In genomic region chr5:132305354-132305934, GRCm38 (mm10) we compare ENCODE assay signal across 16 mouse cellular contexts.
A peak's percentile ranks its signal among the peaks of the same experiment; 100 is the strongest.
DNase-seq lines count a peak whose midpoint lies in the region; ATAC-seq and TF ChIP-seq lines count a peak whose summit lies in the region.
"Had no signal": no experiment of that assay in that cellular context is flagged by ENCODE, and none has a peak within 500 bp of the region (broad histone marks: within the 10 kb centered on the region; RNA-seq: fewer than 3 reads in every experiment).

No protein-coding gene starts in this region.

- peaks cover 26% of the 10 kb centered on the region for H3K4me1 ChIP-seq in hindbrain, embryonic 12.5 days
- H3K4me1 ChIP-seq in hindbrain, embryonic 16.5 days (ENCODE audit: control insufficient read depth, insufficient read depth, low read depth, low read length): peaks cover 4% of the 10 kb centered on the region

- H3K4me3 ChIP-seq in hindbrain, embryonic 12.5 days: no peak overlapping the region
- no peak overlapping the region for H3K4me3 ChIP-seq in hindbrain, embryonic 16.5 days (ENCODE audit: low read length)
- no peak overlapping the region for H3K4me3 ChIP-seq in layer of hippocampus, adult 2 months
- H3K4me3 ChIP-seq: embryonic facial prominence, embryonic 10.5 days; limb, embryonic 15.5 days; neural tube, embryonic 12.5 days had no signal

- ATAC-seq in hindbrain, embryonic 12.5 days (ENCODE audit: low FRiP score): no peak
- no peak for ATAC-seq in hindbrain, embryonic 16.5 days
- ATAC-seq: midbrain, embryonic 16.5 days had no signal

- no peaks in the 10 kb centered on the region for H3K9me3 ChIP-seq in hindbrain, embryonic 12.5 days (replicated peaks)
- H3K9me3 ChIP-seq in hindbrain, embryonic 16.5 days (ENCODE audit: control insufficient read depth, low read length): no peaks in the 10 kb centered on the region
- H3K9me3 ChIP-seq: embryonic facial prominence, embryonic 10.5 days; limb, embryonic 15.5 days; neural tube, embryonic 12.5 days had no signal

- no peak overlapping the region for H3K4me2 ChIP-seq in hindbrain, embryonic 12.5 days (replicated peaks)
- no peak overlapping the region for H3K4me2 ChIP-seq in hindbrain, embryonic 16.5 days (ENCODE audit: low read length)
- H3K4me2 ChIP-seq: limb, embryonic 15.5 days; neural tube, embryonic 12.5 days had no signal

- H3K36me3 ChIP-seq in hindbrain, embryonic 12.5 days: no peaks in the 10 kb centered on the region
- H3K36me3 ChIP-seq in hindbrain, embryonic 16.5 days (ENCODE audit: control insufficient read depth, insufficient read depth, low read length): no peaks in the 10 kb centered on the region
- H3K36me3 ChIP-seq: embryonic facial prominence, embryonic 10.5 days; limb, embryonic 15.5 days; neural tube, embryonic 12.5 days had no signal

- no peaks in the 10 kb centered on the region for H3K27me3 ChIP-seq in hindbrain, embryonic 12.5 days
- H3K27me3 ChIP-seq in hindbrain, embryonic 16.5 days (replicated peaks; ENCODE audit: control insufficient read depth, insufficient read depth, low read length): no peaks in the 10 kb centered on the region
- H3K27me3 ChIP-seq: limb, embryonic 15.5 days; neural tube, embryonic 12.5 days had no signal

- no peak overlapping the region for H3K9ac ChIP-seq in hindbrain, embryonic 12.5 days
- H3K9ac ChIP-seq in hindbrain, embryonic 16.5 days (ENCODE audit: low read depth, low read length): no peak overlapping the region
- H3K9ac ChIP-seq: limb, embryonic 15.5 days; neural tube, embryonic 12.5 days had no signal

- DNase-seq in layer of hippocampus, adult 2 months (ENCODE audit: low spot score in 2 of 2): peak; percentile 20 to 27
- DNase-seq in layer of hippocampus, postnatal 36 days: no peak
- peak; percentile 58 for DNase-seq in brain, adult 2 months (ENCODE audit: low read depth, low spot score)
- peak; percentile 46 for DNase-seq in forelimb bud, embryonic 11.5 days (ENCODE audit: low read depth, low spot score)
- no peak for DNase-seq in embryo, embryonic 10.5 days (ENCODE audit: low spot score)
- DNase-seq: B cell, adult 2 months; cerebellum, adult 9-10 months; heart, postnatal 14 days; thymus, postnatal 25 days had no signal

- 71% methylated on average over 5 of the region's 5 CpGs for WGBS in hindbrain, embryonic 12.5 days
- WGBS in hindbrain, embryonic 16.5 days: 62% methylated on average over 5 of the region's 5 CpGs

- TF ChIP-seq CTCF in layer of hippocampus, adult 2 months (conservative IDR thresholded peaks at IDR 0.05): no peak

- 0 out of 2 replicates have a peak overlapping the region, but pooled peaks have one; percentile 5 for H3K27ac ChIP-seq in hindbrain, embryonic 12.5 days
- H3K27ac ChIP-seq in hindbrain, embryonic 16.5 days (ENCODE audit: low read depth, low read length): no peak overlapping the region
- H3K27ac ChIP-seq in layer of hippocampus, adult 2 months: no peak overlapping the region
- H3K27ac ChIP-seq: embryonic facial prominence, embryonic 10.5 days; limb, embryonic 15.5 days; neural tube, embryonic 12.5 days; stomach, postnatal 0 days had no signal

Comparison
In these comparisons a context has a peak if more than half of its experiments do, and no peak if none do; other contexts are left out.
1. DNase-seq: peak in layer of hippocampus, adult 2 months (2 of 2), brain, adult 2 months (single experiment) and forelimb bud, embryonic 11.5 days (single experiment); none in layer of hippocampus, postnatal 36 days (0 of 2) and embryo, embryonic 10.5 days (single experiment).